Comparison of ENCODE assay signal across 1 mouse cellular context in the genomic region with DNA sequence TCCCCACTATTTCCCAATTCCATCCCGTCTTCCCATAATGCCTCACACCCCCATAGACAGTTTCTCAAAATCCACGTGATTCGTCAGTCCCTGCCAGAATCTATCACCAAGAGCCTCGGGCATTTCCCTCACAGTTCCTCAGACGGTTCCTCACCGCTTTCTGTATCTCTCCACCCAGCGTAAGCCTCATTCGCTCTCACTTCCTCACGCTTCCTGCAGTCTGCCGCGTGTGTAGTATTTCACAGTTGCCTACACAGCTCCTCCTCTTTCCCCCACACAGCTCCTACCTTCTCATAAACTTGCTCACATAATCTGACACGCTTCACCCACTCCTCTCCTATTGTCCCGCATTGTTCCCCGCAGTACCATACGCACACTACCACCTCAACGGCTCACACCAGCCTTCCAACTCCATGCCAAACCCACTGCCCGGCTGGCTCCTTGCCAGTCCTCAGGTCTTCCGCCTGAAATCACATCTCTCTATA.
A peak's percentile ranks its signal among the peaks of the same experiment; 100 is the strongest.
TF ChIP-seq lines count a peak whose summit lies in the region.

No protein-coding gene starts in this region.

TF ChIP-seq in CH12.LX, 34 proteins besides CTCF, POLR2A, EP300 and RAD21 (continued from another document):
- no peak for TF ChIP-seq ZNF384 (IDR thresholded peaks at IDR 0.05; ENCODE audit: low read depth, low read length)
- no peak for TF ChIP-seq ZKSCAN1 (IDR thresholded peaks at IDR 0.05; ENCODE audit: borderline replicate concordance, low read depth, low read length)
- no peak for TF ChIP-seq POLR2AphosphoS2 (IDR thresholded peaks at IDR 0.05; ENCODE audit: low read depth, low read length)
- peak; percentile 49; the same call in 1 of the 2 replicates for TF ChIP-seq ELF1 (IDR thresholded peaks at IDR 0.05; ENCODE audit: low read depth, low read length)
- TF ChIP-seq JUN (IDR thresholded peaks at IDR 0.05; ENCODE audit: insufficient read depth, low read depth, low read length) = no peak
- no peak for TF ChIP-seq CHD1 (IDR thresholded peaks at IDR 0.05; ENCODE audit: low read depth, low read length)
- TF ChIP-seq NELFE (IDR thresholded peaks at IDR 0.05; ENCODE audit: low read depth, low read length) = 0 out of 2 replicates have a peak, but pooled peaks have one; percentile 43
- no peak for TF ChIP-seq HCFC1 (IDR thresholded peaks at IDR 0.05; ENCODE audit: low read depth, low read length)
- no peak for TF ChIP-seq CHD2 (IDR thresholded peaks at IDR 0.05; ENCODE audit: low read length)
- peak; percentile 68; the same call in 1 of the 2 replicates for TF ChIP-seq SIN3A (IDR thresholded peaks at IDR 0.05; ENCODE audit: low read length)
- TF ChIP-seq PAX5 (IDR thresholded peaks at IDR 0.05; ENCODE audit: low read length) = no peak
- TF ChIP-seq TCF12 (IDR thresholded peaks at IDR 0.05; ENCODE audit: low read depth, low read length) = peak; percentile 40; the same call in 1 of the 2 replicates
- peak; percentile 88 for TF ChIP-seq MYC (IDR thresholded peaks at IDR 0.05; ENCODE audit: low read depth, low read length)
- no peak for TF ChIP-seq GABPA (IDR thresholded peaks at IDR 0.05; ENCODE audit: insufficient replicate concordance, low read depth, low read length)
- TF ChIP-seq TBP (conservative IDR thresholded peaks at IDR 0.05; ENCODE audit: low read depth, low read length) = no peak
- TF ChIP-seq RCOR1 (conservative IDR thresholded peaks at IDR 0.05; ENCODE audit: low read depth, low read length) = 0 out of 2 replicates have a peak, but pooled peaks have one; percentile 25
- TF ChIP-seq BHLHE40 (IDR thresholded peaks at IDR 0.05; ENCODE audit: low read depth, low read length) = peak; percentile 93
- no peak for TF ChIP-seq NRF1 (IDR thresholded peaks at IDR 0.05; ENCODE audit: low read depth, low read length)
- TF ChIP-seq IRF4 (IDR thresholded peaks at IDR 0.05; ENCODE audit: low read depth, low read length) = peak; percentile 77
